Mouse (Mus musculus): ENCODE results near the gene Gm49721.
"Not testable (repeated sequence)": the region's sequence is repeated elsewhere in the genome, so short reads cannot be mapped to it uniquely, and the experiment has no call there.

The Gm49721 gene

DNA sequence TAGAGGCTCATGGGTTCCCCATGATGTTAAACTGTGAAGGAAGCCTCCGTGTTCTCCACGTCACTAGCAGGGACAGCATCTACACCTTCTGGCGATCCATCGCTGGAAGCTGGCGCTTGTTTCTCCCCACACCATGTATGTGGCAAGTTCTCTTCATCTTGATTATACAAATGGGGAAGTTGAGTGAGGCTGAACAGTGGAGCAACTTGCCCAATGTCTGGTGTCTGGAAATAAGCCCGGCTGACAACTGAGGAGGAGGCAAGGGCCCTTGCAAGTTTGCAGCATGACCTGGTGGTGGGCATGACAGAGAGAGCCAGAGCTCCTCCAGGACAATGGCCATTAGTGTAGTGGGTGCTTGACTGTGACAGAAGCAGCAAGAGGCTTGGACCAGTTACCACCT is 96.8 kb downstream of the Gm49721 start:
- not testable (repeated sequence) for DNase-seq (ENCODE audit: low spot score in 2 of 2)

DNA sequence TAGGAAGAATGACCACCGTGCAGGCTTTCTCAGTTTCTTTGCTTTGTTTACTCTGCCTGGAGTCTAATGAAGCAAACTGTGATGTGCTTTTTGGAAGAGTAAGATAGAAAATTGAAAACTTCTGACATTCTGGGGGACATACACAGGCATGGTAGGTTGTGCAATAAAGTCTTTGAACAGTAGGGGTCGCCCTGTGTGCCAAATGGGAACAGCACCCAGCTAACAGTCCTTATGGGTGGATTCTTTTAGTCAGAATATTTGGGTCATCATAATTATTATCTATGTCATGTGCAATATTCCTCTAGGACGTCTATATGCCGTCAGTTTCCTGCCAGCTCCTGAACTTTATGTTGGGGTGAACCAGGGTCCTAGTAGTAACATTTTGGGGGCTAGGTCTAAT is 100.9 kb downstream of the Gm49721 start:
- peak; percentile 35 to 45 for DNase-seq (ENCODE audit: low spot score in 2 of 2)

DNA sequence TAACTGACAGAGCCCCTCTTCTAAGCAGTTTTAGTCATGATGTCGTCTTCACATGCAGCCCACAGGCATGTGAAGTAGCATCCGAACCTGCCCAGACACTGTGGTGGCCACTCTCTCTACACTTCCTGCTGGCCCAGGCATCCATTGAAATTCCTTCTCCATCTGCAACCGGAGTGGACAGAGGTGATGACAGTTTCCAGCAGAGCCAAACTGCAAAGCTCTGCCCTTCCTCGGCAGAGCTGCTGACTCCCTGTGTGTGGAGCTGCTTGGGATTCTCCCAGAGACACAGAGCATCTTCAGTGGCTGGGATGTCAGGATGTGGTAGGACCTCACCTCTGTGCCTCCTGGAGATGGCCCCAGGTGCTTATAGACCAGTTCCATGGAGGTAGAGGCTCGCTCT is 105.8 kb downstream of the Gm49721 start:
- not testable (repeated sequence) for DNase-seq (ENCODE audit: low spot score in 2 of 2)

DNA sequence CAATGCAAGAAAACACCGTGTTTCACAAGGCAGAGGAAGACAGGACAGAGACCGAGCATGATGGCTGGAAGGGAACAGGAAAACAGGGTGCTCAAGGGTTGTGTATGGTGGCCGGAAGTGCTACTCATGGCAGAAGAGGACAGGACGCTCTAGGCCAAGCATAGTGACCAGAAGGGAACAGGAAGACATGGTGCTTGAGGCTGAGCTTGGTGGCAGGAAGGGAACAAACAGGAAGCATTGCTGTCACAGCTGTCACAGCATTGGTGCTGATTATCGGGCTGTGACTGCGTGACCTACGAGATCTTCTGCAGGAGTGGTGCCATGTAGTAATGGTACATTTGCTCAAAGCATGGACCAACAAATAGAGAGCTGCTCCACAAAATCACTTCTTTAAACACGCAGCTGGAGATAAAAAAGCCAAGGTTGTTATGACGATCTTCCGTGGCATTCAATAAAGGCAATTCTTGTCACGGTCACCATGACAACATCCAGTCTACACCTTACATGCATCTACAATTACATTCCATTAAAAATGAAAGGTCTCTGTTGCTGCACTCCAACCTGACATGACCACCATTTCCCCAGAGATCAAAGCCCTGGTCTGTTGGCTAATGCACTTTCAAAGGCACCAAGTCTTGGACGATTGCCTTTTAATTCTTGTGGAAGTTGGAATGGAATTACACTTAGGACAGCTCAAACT is 106.9 kb downstream of the Gm49721 start:
- not testable (repeated sequence) for DNase-seq (ENCODE audit: low spot score in 2 of 2)

DNA sequence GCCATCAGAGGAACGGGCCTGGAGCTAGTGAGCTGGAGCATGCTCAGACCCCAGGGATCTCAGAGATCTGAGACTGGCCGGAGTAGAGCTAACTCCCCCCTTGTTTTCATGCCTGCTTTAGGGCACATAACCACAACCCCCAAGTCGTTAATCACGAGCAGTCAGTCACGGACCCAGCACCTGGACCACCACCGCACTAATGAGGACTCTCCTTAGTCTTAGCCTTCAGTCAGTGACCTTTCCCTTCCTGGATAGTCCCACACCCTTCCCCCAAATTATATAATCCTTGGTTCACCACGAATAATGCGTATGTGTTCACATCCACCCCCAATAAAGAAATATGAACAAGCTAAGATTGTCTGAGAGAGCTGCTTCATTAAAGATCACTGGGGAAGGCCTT is 108.1 kb downstream of the Gm49721 start:
- DNase-seq (ENCODE audit: low spot score in 2 of 2), result not testable (repeated sequence)
